20 mouse cellular contexts compared by ENCODE assay signal in the genomic region with DNA sequence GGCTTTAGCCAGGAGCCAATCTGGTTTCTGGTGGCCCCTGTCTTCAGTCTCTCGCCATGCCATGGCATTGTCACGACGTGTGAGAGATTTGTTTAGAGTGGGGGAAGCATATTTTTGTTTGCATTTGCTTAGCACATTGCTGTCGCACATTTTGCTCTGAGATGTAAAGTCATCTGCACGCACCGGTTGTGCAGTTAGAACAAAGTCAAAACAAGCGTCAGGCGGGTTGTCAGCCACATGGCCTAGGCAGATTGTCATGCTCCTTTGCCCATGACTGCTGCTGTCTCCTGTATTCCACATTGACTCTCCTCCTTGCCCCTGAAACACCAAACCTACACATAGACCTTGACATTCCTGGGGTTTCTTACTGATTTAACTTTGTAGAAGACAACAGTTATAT.
DNase-seq lines count a peak whose midpoint lies in the region; ATAC-seq lines count a peak whose summit lies in the region.
"Had no signal": no experiment of that assay in that cellular context is flagged by ENCODE, and none has a peak within 500 bp of the region (broad histone marks: within the 10 kb centered on the region; RNA-seq: fewer than 3 reads in every experiment).

No protein-coding gene starts in this region.

- H3K9ac ChIP-seq in forebrain, embryonic 13.5 days: no peak overlapping the region
- H3K9ac ChIP-seq: embryonic facial prominence, embryonic 15.5 days; heart, embryonic 15.5 days; hindbrain, embryonic 13.5 days had no signal

- WGBS in forebrain, embryonic 10.5 days: 93% methylated on average over 8 of the region's 8 CpGs
- WGBS in forebrain, embryonic 13.5 days: 79% methylated on average over 8 of the region's 8 CpGs

- no peaks in the 10 kb centered on the region for H3K36me3 ChIP-seq in forebrain, embryonic 10.5 days (replicated peaks)
- no peaks in the 10 kb centered on the region for H3K36me3 ChIP-seq in forebrain, embryonic 13.5 days (ENCODE audit: poor library complexity, severe bottlenecking)
- H3K36me3 ChIP-seq: embryonic facial prominence, embryonic 15.5 days; heart, embryonic 15.5 days; hindbrain, embryonic 13.5 days had no signal

- H3K4me2 ChIP-seq in forebrain, embryonic 13.5 days: no peak overlapping the region
- H3K4me2 ChIP-seq: embryonic facial prominence, embryonic 15.5 days; heart, embryonic 11.5 days; heart, embryonic 15.5 days; hindbrain, embryonic 13.5 days had no signal

- H3K27ac ChIP-seq in forebrain, embryonic 10.5 days: peak overlapping the region; percentile 40; the same call in 1 of the 2 replicates
- H3K27ac ChIP-seq in forebrain, embryonic 13.5 days: no peak overlapping the region
- H3K27ac ChIP-seq: heart, adult 2 months; heart, embryonic 15.5 days; hindbrain, embryonic 13.5 days; hindbrain, postnatal 0 days had no signal

- no peak for DNase-seq in forebrain, embryonic 10.5 days (ENCODE audit: extremely low spot score, low spot score)
- peak; percentile 5 for DNase-seq in right cerebral cortex, postnatal 4 days
- DNase-seq in right cerebral cortex, postnatal 14 days: no peak
- peak; percentile 16 for DNase-seq in layer of hippocampus, adult 9-11 months
- DNase-seq in urinary bladder, postnatal 25 days (ENCODE audit: low spot score): no peak
- DNase-seq in adrenal gland, adult 2 months: no peak
- DNase-seq in gastrocnemius, postnatal 10 days: no peak
- DNase-seq: adrenal gland, postnatal 14 days; cerebellum, adult 18-20 months; cerebellum, adult 9-11 months; cerebellum, postnatal 36 days; gastrocnemius, postnatal 14 days; heart, adult 2 months; heart, postnatal 14 days had no signal

- H3K4me1 ChIP-seq in forebrain, embryonic 10.5 days: peaks cover 26% of the 10 kb centered on the region
- H3K4me1 ChIP-seq in forebrain, embryonic 13.5 days: peaks cover 25% of the 10 kb centered on the region

- no peaks in the 10 kb centered on the region for H3K9me3 ChIP-seq in forebrain, embryonic 10.5 days
- no peaks in the 10 kb centered on the region for H3K9me3 ChIP-seq in forebrain, embryonic 13.5 days (replicated peaks)
- H3K9me3 ChIP-seq: embryonic facial prominence, embryonic 15.5 days; heart, embryonic 15.5 days; hindbrain, embryonic 13.5 days had no signal

- no peak overlapping the region for H3K4me3 ChIP-seq in forebrain, embryonic 10.5 days
- H3K4me3 ChIP-seq in forebrain, embryonic 13.5 days: no peak overlapping the region
- H3K4me3 ChIP-seq: embryonic facial prominence, embryonic 15.5 days; heart, adult 2 months; heart, embryonic 15.5 days; hindbrain, embryonic 13.5 days had no signal

- no peak for ATAC-seq in forebrain, embryonic 13.5 days
- ATAC-seq: hindbrain, postnatal 0 days had no signal

- peaks cover 19% of the 10 kb centered on the region for H3K27me3 ChIP-seq in forebrain, embryonic 10.5 days (ENCODE audit: poor library complexity, severe bottlenecking)
- no peaks in the 10 kb centered on the region for H3K27me3 ChIP-seq in forebrain, embryonic 13.5 days
- H3K27me3 ChIP-seq: embryonic facial prominence, embryonic 15.5 days; heart, embryonic 15.5 days; hindbrain, embryonic 13.5 days had no signal

Comparison
In these comparisons a context has a peak if more than half of its experiments do, and no peak if none do; other contexts are left out.
1. DNase-seq: peak in right cerebral cortex, postnatal 4 days (single experiment) and layer of hippocampus, adult 9-11 months (single experiment); none in forebrain, embryonic 10.5 days (single experiment), right cerebral cortex, postnatal 14 days (single experiment), urinary bladder, postnatal 25 days (single experiment), adrenal gland, adult 2 months (single experiment) and gastrocnemius, postnatal 10 days (single experiment).